Mouse (Mus musculus) embryonic facial prominence, embryonic 14.5 days (tissue): ENCODE measurements at regions not wholly inside any gene's neighbourhood (a gene's known extent, or its start where the extent isn't known, plus 50 kb on each side); places are given as distances from the start of the nearest gene placed in this dataset.
A peak's percentile ranks its signal among the peaks of the same experiment; 100 is the strongest.

Experiments
- ATAC-seq: fragments of 200-750 bp; cut with Nextera tagmentation; 2 replicates; pipeline ENCODE4 v1.8.0; 2017; ENCODE audit warnings: low read depth, moderate number of reproducible peaks, moderate TSS enrichment
- DNase-seq: peaks from one replicate; pipeline ENCODE4 v3.0.0-alpha.2; 2015; ENCODE audit warnings: low spot score
- H3K27ac ChIP-seq: fragments of 300-500 bp; sonication (generic); replicated peaks from 2 replicates; pipeline ENCODE4 v1.5.1; 2014; ENCODE audit warnings: low read depth, mild to moderate bottlenecking, low read length, moderate library complexity
- H3K27me3 ChIP-seq: fragments of 300-500 bp; sonication (generic); replicated peaks from 2 replicates; pipeline ENCODE4 v1.6.1; 2014; ENCODE audit warnings: low read length; ENCODE audit not compliant: control insufficient read depth, insufficient read depth
- H3K36me3 ChIP-seq: fragments of 300-500 bp; sonication (generic); 2 replicates; pipeline ENCODE4 v1.6.1; 2014; ENCODE audit warnings: low read length, mixed read lengths; ENCODE audit not compliant: control insufficient read depth, insufficient read depth
- H3K4me1 ChIP-seq: fragments of 300-500 bp; sonication (generic); 2 replicates; pipeline ENCODE4 v1.6.1; 2014; ENCODE audit warnings: antibody characterized with exemption, low read length; ENCODE audit not compliant: control insufficient read depth, insufficient read depth
- H3K4me2 ChIP-seq: fragments of 300-500 bp; sonication (generic); 2 replicates; pipeline ENCODE4 v1.6.1; 2014; ENCODE audit warnings: low read depth, mild to moderate bottlenecking, low read length, moderate library complexity, mixed read lengths
- H3K4me3 ChIP-seq: fragments of 300-500 bp; sonication (generic); 2 replicates; pipeline ENCODE4 v1.5.1; 2014; ENCODE audit warnings: low read depth, mild to moderate bottlenecking, low read length
- H3K9ac ChIP-seq: fragments of 300-500 bp; sonication (generic); 2 replicates; pipeline ENCODE4 v1.6.1; 2014; ENCODE audit warnings: low read depth, mild to moderate bottlenecking, low read length, moderate library complexity, mixed read lengths
- H3K9me3 ChIP-seq: fragments of 300-500 bp; sonication (generic); 2 replicates; pipeline ENCODE4 v1.6.1; 2016; ENCODE audit warnings: low read length; ENCODE audit not compliant: control insufficient read depth
- WGBS: fragments of 180-500 bp; shearing (Covaris S2); extraction: QIAGEN DNeasy Blood & Tissue Kit; methylation state at CpG from one replicate; pipeline ENCODE4 v1.1.7; 2014; 5-methylcytosine and 5-hydroxymethylcytosine counted together

GRCm38 (mm10) chr6:37686094-37686493 lies 156.1 kb downstream of the Akr1d1 start:
- no peak overlapping the region for H3K9ac ChIP-seq
- no peak overlapping the region for H3K4me2 ChIP-seq
- WGBS = 96% methylated on average over 14 of the region's 14 CpGs
- DNase-seq (no peak), ATAC-seq (no peak)
- H3K36me3 ChIP-seq = no peaks in the 10 kb centered on the region
- no peak overlapping the region for H3K27ac ChIP-seq
- peaks cover 3% of the 10 kb centered on the region; the same call in 1 of the 2 replicates for H3K9me3 ChIP-seq
- no peak overlapping the region for H3K4me3 ChIP-seq
- H3K4me1 ChIP-seq = no peaks in the 10 kb centered on the region
- H3K27me3 ChIP-seq = no peaks in the 10 kb centered on the region

- no peak overlapping the region for H3K4me2 ChIP-seq
- 24% methylated on average over 1 of the region's 1 CpGs for WGBS
- no peak overlapping the region for H3K27ac ChIP-seq
- no peak for ATAC-seq
- DNase-seq = no peak
- H3K27me3 ChIP-seq = no peaks in the 10 kb centered on the region
- H3K36me3 ChIP-seq = no peaks in the 10 kb centered on the region
- peaks cover 3% of the 10 kb centered on the region; the same call in 1 of the 2 replicates for H3K9me3 ChIP-seq
- H3K4me1 ChIP-seq = no peaks in the 10 kb centered on the region
- H3K4me3 ChIP-seq = no peak overlapping the region
- H3K9ac ChIP-seq = no peak overlapping the region
These were observed 159.1 kb downstream of the Akr1d1 start for GRCm38 (mm10) chr6:37688866-37689617.

- ATAC-seq = no peak
- DNase-seq = no peak
- H3K4me2 ChIP-seq = no peak overlapping the region
These were observed 159.7 kb downstream of the Akr1d1 start for GRCm38 (mm10) chr6:37689696-37690095.

GRCm38 (mm10) chr6:37691976-37692644 lies 162.1 kb downstream of the Akr1d1 start:
- Histone ChIP-seq H3K4me1 (no peaks in the 10 kb centered on the region), H3K27me3 (no peaks in the 10 kb centered on the region), H3K36me3 (no peaks in the 10 kb centered on the region), H3K9me3 (no peaks in the 10 kb centered on the region), H3K27ac (no peak overlapping the region), H3K9ac (no peak overlapping the region), H3K4me3 (no peak overlapping the region), H3K4me2 (no peak overlapping the region)
- DNase-seq (peak; percentile 56), ATAC-seq (peak; percentile 78; the same call in 1 of the 2 replicates)
- WGBS = 79% methylated on average over 7 of the region's 7 CpGs

More at GRCm38 (mm10) chr6:37689696-37690095, 159.7 kb downstream of the Akr1d1 start:
- H3K9ac ChIP-seq = no peak overlapping the region
- no peaks in the 10 kb centered on the region for H3K36me3 ChIP-seq
- H3K27ac ChIP-seq = no peak overlapping the region
- no peaks in the 10 kb centered on the region for H3K4me1 ChIP-seq
- H3K27me3 ChIP-seq = no peaks in the 10 kb centered on the region
- H3K4me3 ChIP-seq = no peak overlapping the region
- H3K9me3 ChIP-seq = peaks cover 3% of the 10 kb centered on the region; the same call in 1 of the 2 replicates

- Histone ChIP-seq H3K36me3 (no peaks in the 10 kb centered on the region), H3K27me3 (no peaks in the 10 kb centered on the region), H3K27ac (no peak overlapping the region), H3K9ac (no peak overlapping the region), H3K4me1 (no peaks in the 10 kb centered on the region), H3K4me2 (no peak overlapping the region), H3K9me3 (no peaks in the 10 kb centered on the region), H3K4me3 (no peak overlapping the region)
- ATAC-seq (peak; percentile 79; the same call in 1 of the 2 replicates), DNase-seq (peak; percentile 37)
- WGBS = 81% methylated on average over 2 of the region's 2 CpGs
These were observed 162.8 kb downstream of the Akr1d1 start for GRCm38 (mm10) chr6:37692758-37693157.

GRCm38 (mm10) chr6:37696074-37696473 lies 166.1 kb downstream of the Akr1d1 start:
- H3K4me1 ChIP-seq = no peaks in the 10 kb centered on the region
- H3K4me2 ChIP-seq = no peak overlapping the region
- no peaks in the 10 kb centered on the region for H3K27me3 ChIP-seq
- no peak for DNase-seq
- no peaks in the 10 kb centered on the region for H3K9me3 ChIP-seq
- ATAC-seq = no peak
- H3K36me3 ChIP-seq = no peaks in the 10 kb centered on the region
- no peak overlapping the region for H3K27ac ChIP-seq
- no peak overlapping the region for H3K9ac ChIP-seq
- no peak overlapping the region for H3K4me3 ChIP-seq

GRCm38 (mm10) chr6:37703946-37704345 lies 166.7 kb upstream of the Trim24 start:
- H3K4me3 ChIP-seq = no peak overlapping the region
- no peaks in the 10 kb centered on the region for H3K36me3 ChIP-seq
- H3K27me3 ChIP-seq = no peaks in the 10 kb centered on the region
- peaks cover 8% of the 10 kb centered on the region for H3K9me3 ChIP-seq
- no peak overlapping the region for H3K4me2 ChIP-seq
- DNase-seq (no peak), ATAC-seq (no peak)
- no peaks in the 10 kb centered on the region for H3K4me1 ChIP-seq
- no peak overlapping the region for H3K9ac ChIP-seq
- WGBS = 76% methylated on average over 2 of the region's 2 CpGs
- H3K27ac ChIP-seq = no peak overlapping the region

- H3K27me3 ChIP-seq = no peaks in the 10 kb centered on the region
- H3K9me3 ChIP-seq = peaks cover 8% of the 10 kb centered on the region
- ATAC-seq (no peak), DNase-seq (no peak)
- H3K36me3 ChIP-seq = no peaks in the 10 kb centered on the region
- H3K9ac ChIP-seq = no peak overlapping the region
- WGBS = 69% methylated on average over 1 of the region's 1 CpGs
- H3K27ac ChIP-seq = no peak overlapping the region
- H3K4me2 ChIP-seq = no peak overlapping the region
- no peak overlapping the region for H3K4me3 ChIP-seq
- no peaks in the 10 kb centered on the region for H3K4me1 ChIP-seq
These were observed 164.9 kb upstream of the Trim24 start for GRCm38 (mm10) chr6:37705733-37706145.
